Mouse (Mus musculus) cerebellum, adult 9-11 months (tissue): ENCODE results near the gene Dvl2.
A peak's percentile ranks its signal among the peaks of the same experiment; 100 is the strongest.

ENCODE experiments used
- DNase-seq: peaks from one replicate; pipeline ENCODE4 v3.0.0; 2022

Gene Dvl2

DNA sequence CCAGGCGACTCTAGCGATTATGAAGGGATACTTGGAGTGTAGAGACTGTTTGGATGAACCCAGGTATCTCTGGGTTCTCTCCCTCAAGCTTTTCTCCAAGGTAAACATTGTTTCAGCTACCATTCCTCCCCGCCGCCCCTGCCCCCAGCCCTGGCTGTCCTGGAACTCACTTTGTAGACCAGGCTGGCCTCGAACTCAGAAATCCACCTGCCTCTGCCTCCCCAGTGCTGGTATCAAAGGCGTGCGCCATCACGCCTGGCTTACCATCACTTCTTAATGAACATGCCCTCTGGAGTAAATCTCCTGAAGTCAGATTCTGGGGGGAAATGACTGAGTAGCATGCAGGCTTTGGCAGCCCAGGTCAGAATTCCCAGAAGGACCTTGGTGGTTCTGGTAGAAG is 18.2 kb upstream of the Dvl2 start, which contains the start of gene Elp5:
Gene Elp5 (minus strand): TSS at position 293 of the 400 bp plus-strand sequence.
- DNase-seq: peak; percentile 43

DNA sequence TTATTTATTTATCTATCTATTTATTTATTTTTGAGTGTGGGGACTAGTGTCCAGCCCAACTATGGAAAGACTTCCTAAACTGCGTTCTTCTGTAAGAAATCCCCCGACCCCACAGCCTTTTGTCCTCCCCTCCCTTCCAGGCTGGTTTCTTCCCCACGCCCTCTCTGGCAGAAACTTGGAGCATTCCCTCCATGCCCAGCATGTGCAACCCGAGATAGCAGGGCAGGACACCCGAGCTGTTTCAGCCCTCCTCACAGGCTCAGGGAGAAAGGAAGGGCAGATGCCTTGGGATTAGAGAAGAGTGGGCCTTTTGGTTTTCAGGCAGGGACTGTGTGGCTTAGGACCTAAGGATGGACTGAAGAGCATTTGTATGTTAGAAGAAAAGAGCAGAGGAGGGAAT is 17.5 kb upstream of the Dvl2 start:
- DNase-seq: peak; percentile 43

DNA sequence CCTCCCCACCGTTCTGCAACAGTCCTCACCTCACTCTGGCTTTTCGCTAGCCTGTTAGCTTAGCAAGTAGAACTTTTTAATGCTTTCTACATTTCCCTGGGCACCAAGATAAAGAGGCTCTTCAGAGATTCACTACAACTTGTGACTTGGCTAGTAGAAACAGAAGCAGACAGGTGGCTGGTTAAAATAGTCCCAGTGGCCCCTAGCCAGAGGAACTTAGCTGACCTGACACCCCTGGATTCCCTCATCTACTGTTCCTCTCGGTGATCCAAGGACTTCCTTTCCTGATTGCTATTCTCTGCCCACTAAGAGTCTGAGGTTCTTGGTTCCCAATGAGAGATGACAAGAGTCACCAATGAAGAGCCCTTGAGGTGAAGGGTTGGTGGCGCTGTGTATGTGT is 17.0 kb upstream of the Dvl2 start:
- DNase-seq: no peak

DNA sequence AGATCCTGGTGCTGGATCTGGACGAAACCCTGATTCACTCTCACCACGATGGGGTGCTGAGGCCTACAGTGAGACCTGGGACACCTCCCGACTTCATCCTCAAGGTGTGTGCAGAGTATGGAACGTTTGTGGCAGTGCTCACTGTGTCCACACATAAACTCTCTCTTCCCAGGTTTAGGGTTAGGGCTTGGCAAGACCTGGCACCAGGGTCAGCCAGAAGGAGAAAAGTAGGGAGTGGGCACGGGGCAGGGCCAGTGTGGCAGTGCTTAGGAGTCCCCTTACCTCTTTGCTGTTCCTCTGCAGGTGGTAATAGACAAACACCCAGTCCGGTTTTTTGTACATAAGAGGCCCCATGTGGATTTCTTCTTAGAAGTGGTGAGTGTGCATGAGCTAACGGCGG is 16.0 kb upstream of the Dvl2 start:
- no peak for DNase-seq

DNA sequence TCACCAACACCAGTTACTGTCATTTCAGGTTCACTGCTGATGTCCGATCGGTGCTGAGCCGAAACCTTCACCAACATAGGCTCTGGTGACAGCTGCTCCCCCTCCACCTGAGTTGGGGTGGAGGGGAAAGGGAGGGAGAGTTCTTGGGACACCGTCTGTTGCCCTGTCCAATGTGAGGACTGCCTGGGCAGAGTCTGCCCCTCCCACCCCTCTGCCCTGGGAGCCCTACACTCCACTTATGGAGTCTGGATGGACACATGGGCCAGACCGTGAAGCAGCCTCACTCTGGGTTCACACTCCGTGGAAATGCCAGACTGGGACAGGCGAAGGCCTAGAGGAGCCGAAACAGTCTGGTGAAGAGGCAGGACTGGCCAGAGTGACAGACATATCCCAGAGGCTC is 10.4 kb upstream of the Dvl2 start:
- DNase-seq: peak; percentile 65

DNA sequence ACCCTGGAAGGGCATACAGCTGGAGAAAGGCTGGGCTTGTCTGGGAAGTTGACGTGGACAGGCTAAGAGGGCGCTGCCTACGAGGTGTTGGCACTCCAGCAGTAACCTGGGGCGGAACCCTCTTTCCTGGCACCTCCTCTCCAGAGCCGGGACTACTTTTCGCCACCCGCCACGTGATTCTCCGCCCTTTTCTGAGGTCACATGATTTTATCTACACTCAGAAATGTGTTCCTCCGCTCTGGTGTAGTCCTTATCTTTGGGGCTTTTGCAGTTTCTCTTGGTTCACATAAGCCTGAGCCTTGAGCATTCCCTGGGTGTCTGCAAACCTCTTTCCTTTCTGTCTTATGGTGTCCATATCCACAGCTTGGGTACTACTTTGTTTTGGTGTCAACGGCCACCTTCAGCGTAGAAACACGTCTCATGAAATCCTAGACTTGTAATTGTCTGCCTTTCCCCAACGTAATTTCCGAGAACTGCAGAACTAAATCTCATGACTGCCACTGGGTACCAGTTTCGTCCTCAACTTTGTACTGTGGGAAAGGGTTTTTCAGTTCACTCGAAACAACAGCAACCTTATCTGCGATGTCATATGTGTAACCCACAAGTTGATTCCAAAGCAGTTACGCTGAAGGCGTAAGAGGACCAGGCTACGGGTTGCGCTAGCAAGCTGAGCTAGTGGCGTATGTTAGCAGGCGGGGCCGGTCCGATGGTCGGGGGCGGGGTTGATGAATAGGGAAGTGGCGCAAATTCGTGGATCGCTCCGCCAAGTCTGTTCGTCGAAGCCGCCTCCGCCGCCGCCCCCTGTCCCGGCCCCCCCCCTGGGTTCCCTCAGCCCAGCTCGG is 9.3 kb upstream of the Dvl2 start, which contains the start of gene Gabarap:
Gene Gabarap (plus strand): TSS at position 294 of the 842 bp plus-strand sequence.
- peak; percentile 94 for DNase-seq

DNA sequence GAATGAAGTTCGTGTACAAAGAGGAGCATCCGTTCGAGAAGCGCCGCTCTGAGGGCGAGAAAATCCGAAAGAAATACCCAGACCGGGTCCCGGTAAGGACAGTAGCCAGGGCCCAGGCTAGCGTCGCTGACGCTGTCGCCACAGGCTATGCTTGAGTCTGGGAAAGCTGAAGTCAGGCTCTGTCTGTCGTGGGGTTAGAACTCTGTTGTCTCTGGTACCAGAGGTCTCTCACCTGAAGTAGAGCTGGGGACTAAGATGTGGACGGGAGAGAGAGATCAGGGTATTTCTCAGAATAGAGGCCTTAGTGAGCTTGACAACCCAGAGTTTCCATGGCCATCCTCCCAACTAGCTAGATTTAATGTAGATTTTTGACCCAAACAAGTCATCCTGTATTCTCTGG is 8.7 kb upstream of the Dvl2 start:
- DNase-seq: no peak

DNA sequence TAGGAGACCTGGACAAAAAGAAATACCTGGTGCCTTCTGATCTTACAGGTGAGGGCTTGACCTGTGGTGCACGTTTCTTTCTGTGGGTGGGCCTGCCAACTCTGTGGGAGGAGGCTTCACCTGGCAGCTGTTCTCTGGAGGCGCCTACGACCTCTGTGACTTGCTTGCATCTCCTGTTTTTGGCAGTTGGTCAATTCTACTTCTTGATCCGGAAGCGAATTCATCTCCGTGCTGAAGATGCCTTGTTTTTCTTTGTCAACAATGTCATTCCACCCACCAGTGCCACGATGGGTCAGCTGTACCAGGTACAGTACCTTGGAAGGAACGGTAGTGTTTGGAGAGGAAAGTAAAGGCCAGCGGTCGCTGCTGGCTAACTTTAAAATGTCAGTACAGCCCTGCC is 8.0 kb upstream of the Dvl2 start:
- DNase-seq: peak; percentile 72

DNA sequence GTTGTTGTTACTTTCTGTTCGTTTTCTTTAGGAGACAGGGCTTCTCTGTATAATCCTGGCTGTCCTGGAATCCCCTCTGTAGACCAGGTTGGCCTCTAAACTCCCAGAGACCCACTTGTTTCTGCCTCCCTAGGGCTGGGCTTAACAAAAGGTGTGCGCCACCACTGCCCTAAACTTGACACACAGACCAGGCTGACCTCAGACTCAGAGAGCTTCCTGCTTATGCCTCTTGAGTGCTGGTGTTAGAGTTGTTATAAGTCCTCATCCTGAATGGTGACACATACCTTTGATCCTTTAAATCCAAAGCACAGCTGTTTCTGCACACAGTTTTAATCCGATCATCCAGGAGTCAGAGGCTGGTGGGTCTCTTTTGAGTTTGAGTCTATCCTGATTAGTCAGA is 7.5 kb upstream of the Dvl2 start:
- DNase-seq: peak; percentile 42

DNA sequence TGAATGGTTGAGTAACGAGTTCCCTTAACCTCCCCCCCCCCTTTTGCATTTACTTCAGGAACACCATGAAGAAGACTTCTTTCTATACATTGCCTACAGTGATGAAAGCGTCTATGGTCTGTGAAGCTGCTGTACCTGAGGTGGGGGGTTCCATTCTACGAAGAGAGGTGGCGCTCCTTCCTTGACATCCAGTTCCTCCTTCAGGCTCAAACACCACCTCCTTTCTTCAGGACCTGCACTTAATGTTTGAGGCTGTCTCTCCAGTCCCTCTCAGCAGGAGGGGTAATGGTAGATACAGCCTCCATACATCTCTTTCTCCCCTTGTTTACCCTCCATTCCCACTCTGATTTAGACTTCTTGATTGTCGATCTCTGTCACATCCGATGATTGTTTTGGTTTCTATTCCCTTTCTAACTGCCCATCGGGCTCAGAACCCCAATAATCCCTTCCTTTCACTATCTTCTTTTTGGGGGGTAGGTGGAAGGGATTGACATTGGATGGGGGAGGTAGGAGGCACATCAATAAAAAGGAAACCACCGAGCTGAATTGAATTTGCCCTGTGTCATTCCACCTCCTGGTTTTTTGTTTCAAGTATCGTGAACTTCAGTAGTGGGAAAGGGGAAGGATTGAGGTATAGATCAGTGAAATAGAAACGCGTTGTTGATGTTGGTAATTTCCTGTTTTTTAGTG is 5.8 kb upstream of the Dvl2 start:
- DNase-seq: peak; percentile 65

DNA sequence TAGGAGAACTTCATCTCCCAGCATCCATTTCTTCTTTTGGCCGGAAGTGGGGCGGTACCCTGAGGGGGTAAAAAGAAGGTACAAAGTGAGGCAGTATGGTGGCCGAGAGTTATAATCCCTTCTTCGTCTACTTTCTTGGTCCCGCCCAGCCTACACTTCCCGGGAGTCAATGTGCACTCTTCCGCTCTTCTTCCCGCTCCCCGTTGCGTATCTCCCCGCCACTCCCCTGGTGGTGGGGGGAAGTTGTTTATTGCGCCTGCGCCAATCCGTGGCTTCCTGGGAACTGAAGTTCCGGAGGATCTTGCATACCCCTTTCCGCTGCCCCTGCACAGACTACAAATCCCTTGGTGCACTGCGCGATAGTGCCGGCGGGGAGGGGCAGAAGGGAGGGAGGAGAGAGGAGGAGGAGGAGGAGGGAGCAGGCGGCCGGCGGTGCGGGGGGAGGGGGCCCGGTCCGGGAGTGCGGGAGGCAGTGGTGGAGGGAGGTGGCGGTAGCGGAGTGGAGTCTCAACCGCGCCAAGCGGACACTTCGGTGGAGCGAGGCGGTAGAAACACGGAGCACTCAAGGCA is 4.9 kb upstream of the Dvl2 start, which contains the start of gene Phf23:
Gene Phf23 (plus strand): TSS at position 387 of the 570 bp plus-strand sequence.
- peak; percentile 99 for DNase-seq

DNA sequence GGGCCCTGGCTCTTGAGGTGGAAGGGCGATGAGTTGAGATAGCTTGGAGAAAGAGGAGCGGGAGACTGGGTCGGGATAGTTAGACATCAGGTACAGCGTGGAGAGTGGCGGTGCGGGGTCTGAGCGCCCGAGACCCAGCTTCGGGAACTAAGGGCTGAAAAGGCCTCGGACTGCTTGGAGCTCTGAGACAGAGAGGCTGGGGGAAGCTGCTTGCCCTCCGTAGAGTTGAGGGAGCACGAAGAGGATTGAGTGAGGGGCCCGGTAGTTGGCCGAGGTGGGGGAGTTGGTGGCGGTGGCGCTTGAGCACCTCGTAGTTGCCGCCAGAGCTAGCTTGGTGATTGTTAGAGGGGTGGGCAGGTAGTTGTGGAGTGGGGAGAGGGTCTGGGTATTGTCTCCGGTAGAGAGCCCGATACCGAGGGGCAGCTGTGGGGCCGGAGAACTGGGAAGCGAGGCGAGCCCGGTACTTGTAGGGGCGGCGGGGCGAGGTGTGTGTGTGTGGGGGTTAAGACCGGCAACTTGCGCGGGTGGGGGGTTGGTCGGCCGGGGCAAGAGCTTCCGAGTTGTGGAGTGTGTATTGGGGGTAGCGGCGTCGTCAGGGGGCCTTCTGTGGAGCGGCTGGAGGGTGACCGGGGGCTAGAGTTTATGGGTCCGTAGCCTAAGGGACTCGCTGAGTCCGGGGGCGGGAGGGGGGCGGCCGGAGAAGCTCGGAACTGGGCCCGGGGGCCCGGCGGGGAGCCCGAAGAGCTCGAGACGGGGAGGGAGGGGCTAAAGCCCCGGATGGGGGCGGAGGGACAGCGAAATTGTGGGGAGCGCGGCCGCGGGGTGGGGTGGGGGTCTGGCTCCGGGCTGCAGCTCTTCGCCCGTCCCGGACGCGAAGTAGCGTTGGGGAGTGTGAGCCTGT is 4.0 kb upstream of the Dvl2 start:
- DNase-seq: peak; percentile 76

DNA sequence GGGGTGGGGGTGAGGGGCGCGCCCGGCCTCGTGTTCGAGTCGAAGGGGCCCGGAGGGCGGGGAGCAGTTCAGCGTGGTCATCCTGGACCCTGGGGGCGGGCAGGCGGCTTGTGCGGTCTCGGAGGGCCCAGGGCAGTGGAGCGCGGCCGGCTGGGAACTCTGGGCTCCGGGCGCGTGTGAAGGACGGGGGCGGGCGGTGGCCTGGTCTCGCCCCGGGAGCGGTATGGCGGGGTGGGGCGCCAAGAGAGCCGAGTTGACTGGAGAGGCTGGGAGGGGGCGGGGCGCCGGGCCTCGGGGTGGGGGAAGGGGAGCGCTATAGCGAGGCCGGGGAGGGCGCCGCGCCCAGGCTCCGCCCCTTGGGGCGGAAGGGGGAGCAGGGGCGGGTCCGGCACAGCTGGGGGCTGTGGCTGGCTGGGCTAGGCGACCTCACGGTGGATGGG is 3.3 kb upstream of the Dvl2 start:
- DNase-seq: peak; percentile 84

DNA sequence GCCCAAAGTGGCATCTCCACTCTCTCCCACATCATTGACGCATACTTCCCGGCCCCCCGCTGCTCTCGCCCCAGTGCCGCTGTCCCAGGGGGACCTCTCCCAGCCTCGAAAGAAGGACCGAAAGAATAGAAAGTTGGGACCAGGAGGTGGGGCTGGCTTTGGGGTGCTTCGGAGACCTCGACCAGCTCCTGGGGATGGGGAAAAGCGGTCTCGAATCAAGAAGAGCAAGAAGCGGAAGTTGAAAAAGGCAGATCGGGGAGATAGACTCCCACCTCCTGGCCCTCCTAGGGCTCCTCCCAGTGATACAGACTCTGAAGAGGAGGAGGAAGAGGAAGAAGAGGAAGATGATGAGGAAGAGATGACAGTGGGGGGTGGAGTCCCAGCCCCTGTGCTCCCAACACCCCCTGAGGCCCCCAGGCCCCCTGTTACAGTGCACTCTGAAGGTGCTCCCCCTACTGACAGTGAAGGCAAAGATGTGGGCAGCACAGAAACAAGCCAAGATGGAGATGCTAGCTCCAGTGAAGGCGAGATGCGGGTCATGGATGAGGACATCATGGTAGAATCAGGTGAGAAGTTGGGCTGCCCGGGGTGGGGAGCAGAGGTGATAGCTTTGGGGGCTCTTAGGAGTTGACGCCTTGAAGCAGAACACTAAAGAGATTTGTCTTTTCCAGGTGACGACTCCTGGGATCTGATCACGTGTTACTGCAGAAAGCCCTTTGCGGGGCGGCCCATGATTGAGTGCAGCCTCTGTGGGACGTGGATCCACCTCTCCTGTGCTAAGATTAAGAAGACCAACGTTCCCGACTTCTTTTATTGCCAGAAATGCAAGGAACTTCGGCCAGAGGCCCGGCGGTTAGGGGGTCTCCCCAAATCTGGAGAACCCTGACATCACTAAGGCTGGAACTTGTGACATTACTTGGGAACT is 1.6 kb upstream of the Dvl2 start:
- peak; percentile 77 for DNase-seq

DNA sequence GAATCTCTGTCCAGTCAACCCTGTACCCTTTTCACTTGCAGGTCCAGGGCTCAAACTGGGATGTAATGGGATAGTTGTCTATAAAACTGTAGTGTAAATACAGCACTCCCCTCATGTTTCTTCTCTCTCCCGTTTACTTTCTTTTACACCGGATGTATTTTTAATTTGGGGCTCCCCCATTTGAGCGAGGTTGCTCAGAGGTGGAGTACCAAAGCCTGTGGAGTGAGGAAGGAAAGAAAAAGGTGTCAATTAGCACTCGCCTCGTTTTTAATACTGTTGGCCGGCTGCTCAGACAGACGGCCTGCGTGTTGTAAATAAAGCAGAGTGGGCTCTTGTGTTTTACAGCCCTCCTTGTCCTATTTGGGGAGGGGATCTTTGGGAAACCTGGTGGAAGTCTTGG is 729 bp upstream of the Dvl2 start:
- DNase-seq: no peak

DNA sequence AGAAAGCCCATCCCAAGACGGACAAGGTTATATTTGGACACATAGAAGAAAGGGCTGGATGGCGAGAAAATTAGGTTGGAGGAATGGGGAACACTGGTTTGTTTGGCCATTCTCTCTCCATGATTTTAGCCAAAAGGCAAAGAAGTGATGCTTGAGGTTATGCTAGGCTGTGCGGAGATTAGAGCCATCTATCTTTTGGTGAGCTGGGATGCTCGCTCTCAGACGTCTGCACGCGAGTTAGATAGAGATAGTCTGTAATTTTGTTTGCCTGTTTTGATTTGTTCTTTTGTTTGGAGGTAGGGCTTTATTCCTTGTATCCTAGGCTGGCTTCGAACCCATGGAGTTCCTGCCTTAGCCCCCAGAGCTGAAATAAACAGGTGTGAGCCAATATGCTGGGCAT is 764 bp downstream of the Dvl2 start:
- no peak for DNase-seq

DNA sequence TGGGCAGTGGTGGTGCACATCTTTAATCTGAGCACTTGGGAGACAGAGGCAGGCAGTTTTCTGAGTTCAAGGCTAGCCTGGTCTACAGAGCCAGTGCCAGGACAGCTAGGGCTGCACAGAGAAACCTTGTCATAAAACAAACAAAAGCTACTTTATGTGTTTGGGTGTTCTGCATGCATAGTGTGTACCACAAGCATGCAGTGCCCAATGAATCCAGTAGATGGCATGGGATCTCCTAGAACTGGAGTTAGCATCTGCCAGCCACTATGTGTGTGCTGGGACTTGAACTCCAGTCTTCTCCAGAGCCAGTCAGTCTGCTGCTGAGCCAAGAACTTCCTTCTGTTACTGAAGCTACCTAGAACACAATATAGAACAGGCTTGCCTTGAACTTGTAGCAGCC is 1.5 kb downstream of the Dvl2 start:
- DNase-seq: no peak

DNA sequence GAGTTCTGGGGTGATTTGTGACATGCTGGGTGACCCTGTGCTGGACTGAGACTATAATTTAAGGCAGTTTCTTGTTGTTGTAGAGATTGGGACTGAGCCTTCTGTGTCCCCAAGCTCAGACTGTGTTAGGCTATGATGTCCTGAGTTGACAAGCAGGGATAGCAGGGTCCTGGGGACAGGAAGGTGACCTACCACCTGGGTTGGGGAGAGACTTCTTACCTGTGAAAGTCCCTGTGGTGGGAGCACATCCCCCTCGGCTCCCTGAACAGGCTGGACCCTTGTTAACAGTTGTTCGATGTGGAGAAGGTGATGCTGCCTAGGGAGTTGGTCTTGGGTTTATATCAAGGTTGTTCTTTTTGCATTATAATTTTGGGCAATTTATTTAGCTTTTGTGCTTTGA is 2.1 kb downstream of the Dvl2 start:
- DNase-seq: no peak

DNA sequence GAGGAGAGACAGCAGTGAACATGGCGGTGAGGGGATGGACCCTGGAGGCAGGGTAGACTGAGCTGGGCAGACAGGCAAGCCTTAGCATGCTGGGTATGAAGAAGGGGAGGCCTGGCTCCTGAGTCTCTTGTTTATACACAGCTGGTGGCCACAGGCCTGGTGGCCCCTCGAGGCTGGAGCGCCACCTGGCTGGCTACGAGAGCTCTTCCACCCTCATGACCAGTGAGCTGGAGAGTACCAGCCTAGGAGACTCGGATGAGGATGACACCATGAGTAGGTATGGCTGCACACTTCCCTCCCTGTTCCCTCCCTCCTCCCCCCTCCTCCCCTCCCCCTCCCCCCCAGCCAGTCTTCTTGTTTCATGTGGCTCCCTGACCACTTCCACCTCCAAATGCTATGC is 5.1 kb downstream of the Dvl2 start:
- no peak for DNase-seq

DNA sequence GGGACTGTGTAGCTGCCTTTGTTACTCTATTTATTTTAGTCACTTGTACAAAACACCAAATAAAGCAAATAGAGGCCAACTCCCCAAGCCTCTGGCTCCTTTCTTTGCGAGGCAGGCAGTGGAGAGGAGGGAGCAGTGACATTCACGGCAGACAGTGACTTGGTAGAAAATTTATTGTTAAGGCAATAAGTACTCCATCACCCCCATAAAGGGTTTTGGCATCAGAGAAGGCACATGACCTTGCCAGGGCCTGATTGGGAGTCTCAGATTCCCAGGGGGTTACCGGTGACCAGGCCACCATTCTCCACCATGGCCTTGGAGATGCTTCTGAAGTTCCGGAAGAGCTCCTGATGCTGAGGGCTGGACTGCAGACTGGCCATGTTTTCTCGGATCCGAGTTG is 9.6 kb downstream of the Dvl2 start:
- no peak for DNase-seq

DNA sequence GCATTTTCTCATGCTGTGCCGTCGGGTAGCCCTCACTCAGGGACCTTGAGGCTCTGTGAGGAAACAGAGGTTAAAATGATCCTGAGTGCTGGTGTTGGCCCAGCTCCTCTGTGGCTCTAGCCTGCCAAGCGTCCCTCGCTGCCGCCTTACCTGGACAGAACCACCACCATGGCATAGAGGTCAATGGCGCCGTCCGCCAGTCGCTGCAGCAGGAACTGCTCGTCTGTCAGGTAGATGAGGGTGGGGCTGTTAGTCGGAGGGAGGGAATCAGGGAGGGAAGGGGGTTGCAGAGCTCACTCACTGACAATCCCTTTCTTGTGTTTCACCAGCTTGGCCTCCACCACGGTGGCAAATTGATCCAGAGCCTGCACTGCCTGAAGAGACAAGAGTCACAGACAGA is 10.2 kb downstream of the Dvl2 start:
- no peak for DNase-seq

DNA sequence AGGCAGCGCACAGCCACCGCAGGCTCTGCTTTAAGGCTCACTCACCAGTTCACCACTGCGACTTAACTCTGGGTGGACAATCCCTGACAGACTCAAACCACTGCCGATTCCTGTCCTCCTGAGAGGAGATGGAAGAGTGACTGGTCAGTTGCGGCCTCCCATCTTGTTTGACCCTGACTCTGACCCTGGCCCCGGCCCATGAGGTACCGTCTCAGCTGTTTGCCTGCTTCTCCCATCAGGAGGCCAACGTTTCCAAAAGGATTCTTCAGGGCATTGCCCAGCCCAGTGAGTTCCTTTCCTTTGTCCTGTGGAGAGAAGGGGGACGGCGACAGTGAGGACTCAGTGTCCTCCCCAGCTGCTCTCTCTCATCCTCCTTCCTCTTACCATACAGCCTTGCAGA is 10.6 kb downstream of the Dvl2 start:
- no peak for DNase-seq
